Mouse (Mus musculus): ENCODE results near the gene Slc27a4. TPM values are rescaled to one million over a fixed set of nuclear protein-coding genes. Genes with fewer than 3 reads are reported as not detected.

The Slc27a4 gene
- polyA plus RNA-seq, 1 experiment = 49.7 TPM

DNA sequence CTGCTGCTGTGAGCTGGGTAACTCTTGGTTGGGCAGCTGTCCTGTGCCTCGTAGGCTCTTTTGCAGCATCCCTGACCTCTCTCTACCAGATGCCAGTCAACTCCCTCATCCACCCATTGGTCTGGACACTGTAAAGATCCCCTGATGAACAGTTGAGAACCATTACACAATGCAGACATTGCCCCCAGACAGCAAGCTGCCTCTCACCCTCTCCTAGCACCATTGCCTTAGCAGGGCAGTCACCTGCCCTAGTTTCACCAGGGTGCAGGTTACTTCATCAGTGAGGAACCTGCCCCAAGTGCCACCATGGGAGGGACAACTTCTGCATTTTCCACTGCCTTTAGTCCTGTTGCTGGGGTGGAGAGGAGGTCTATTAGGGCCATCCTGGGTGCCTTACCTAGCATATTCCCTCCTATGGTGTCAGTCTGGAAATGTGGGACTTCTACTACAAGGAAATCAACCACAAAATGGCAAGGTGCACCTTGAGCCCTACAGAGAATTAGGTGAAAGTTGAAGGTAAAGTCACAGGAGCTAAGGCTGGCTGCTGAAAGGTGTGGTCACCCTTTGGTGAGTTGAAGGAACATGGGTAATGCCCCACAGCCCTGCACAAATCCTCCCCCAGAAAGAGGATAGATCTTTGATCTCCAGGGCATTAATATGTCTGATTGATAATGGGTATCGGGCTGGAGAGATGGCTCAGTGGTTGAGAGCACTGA is 9.5 kb upstream of the Slc27a4 start:
- Histone ChIP-seq H3K4me1 (ENCODE audit: control insufficient read depth, insufficient read depth, low read length) (0 out of 2 replicates have a peak, but pooled peaks cover 3% of the 10 kb centered on the region), H3K4me3 (ENCODE audit: insufficient read depth, low read depth, low read length) (no peak overlapping the region), H3K36me3 (ENCODE audit: control insufficient read depth, insufficient read depth, low read length) (no peaks in the 10 kb centered on the region), H3K27me3 (replicated peaks; ENCODE audit: control insufficient read depth, insufficient read depth, low read length) (no peaks in the 10 kb centered on the region), H3K27ac (ENCODE audit: insufficient read depth, low read depth, low read length) (no peak overlapping the region)
- TF ChIP-seq POLR2A (IDR thresholded peaks at IDR 0.05; ENCODE audit: low read depth, low read length) (no peak), CTCF (conservative IDR thresholded peaks at IDR 0.05; ENCODE audit: insufficient read depth, insufficient read length, low read depth, low read length) (no peak)
- 89% methylated on average over 2 of the region's 2 CpGs for WGBS
- DNase-seq = no peak

DNA sequence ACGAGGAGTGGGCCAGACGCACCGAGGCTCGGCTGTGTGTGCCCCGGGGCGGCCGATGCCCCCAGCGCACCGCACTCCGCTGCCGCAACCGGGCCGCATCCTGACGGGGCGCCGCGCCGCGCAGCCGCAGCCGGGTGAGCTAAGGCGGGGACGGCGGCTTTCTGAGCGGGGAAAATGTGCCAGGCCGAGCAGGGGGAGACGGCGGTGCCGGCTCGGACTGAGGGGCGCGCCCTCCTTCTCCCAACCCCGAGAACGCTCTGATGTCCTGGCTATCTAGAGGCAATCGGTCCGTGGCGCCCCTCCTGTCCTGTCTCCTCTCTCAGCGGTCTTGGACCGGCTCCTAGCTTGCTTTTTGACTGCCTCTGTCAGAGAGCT is 380 bp downstream of the Slc27a4 start:
- DNase-seq = no peak
- TF ChIP-seq CTCF (conservative IDR thresholded peaks at IDR 0.05; ENCODE audit: insufficient read depth, insufficient read length, low read depth, low read length) = no peak
- no peak for TF ChIP-seq POLR2A (IDR thresholded peaks at IDR 0.05; ENCODE audit: low read depth, low read length)
- peak overlapping the region; percentile 96 for H3K4me3 ChIP-seq (ENCODE audit: insufficient read depth, low read depth, low read length)
- H3K4me1 ChIP-seq (ENCODE audit: control insufficient read depth, insufficient read depth, low read length) = peaks cover 7% of the 10 kb centered on the region; the same call in 1 of the 2 replicates
- H3K27me3 ChIP-seq (replicated peaks; ENCODE audit: control insufficient read depth, insufficient read depth, low read length) = no peaks in the 10 kb centered on the region
- H3K27ac ChIP-seq (ENCODE audit: insufficient read depth, low read depth, low read length) = peak overlapping the region; percentile 26; the same call in 1 of the 2 replicates
- under 1% methylated on average over 39 of the region's 39 CpGs for WGBS
- H3K36me3 ChIP-seq (ENCODE audit: control insufficient read depth, insufficient read depth, low read length) = no peaks in the 10 kb centered on the region

DNA sequence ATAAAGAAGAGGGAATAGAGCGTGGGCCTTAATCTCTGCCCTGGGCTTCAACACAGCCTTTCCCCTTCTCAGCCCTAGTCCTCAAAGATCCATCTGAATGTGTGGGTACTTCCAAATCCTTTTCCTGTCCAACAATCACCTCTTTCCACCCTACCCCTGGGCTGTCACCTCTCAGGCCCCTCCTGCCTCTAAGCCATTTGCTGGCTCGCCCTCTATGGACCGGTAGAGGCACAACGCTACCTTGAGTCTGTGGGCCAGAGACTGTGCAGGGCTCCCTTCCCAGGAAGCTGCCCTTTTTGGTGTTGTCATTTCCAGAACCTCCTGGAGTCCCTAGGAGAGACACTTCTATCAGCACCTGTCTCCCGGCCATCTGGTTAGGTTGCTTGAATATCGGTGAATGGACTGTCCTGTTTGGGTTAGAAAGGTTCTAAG is 982 bp downstream of the Slc27a4 start:
- Histone ChIP-seq H3K4me3 (ENCODE audit: insufficient read depth, low read depth, low read length) (peak overlapping the region; percentile 96), H3K27me3 (replicated peaks; ENCODE audit: control insufficient read depth, insufficient read depth, low read length) (no peaks in the 10 kb centered on the region), H3K36me3 (ENCODE audit: control insufficient read depth, insufficient read depth, low read length) (no peaks in the 10 kb centered on the region), H3K27ac (ENCODE audit: insufficient read depth, low read depth, low read length) (0 out of 2 replicates have a peak overlapping the region, but pooled peaks have one; percentile 26), H3K4me1 (ENCODE audit: control insufficient read depth, insufficient read depth, low read length) (peaks cover 7% of the 10 kb centered on the region; the same call in 1 of the 2 replicates)
- DNase-seq = peak; percentile 44
- TF ChIP-seq POLR2A (IDR thresholded peaks at IDR 0.05; ENCODE audit: low read depth, low read length) (no peak), CTCF (conservative IDR thresholded peaks at IDR 0.05; ENCODE audit: insufficient read depth, insufficient read length, low read depth, low read length) (peak; percentile 52; the same call in 1 of the 2 replicates)
- WGBS = 32% methylated on average over 6 of the region's 6 CpGs

DNA sequence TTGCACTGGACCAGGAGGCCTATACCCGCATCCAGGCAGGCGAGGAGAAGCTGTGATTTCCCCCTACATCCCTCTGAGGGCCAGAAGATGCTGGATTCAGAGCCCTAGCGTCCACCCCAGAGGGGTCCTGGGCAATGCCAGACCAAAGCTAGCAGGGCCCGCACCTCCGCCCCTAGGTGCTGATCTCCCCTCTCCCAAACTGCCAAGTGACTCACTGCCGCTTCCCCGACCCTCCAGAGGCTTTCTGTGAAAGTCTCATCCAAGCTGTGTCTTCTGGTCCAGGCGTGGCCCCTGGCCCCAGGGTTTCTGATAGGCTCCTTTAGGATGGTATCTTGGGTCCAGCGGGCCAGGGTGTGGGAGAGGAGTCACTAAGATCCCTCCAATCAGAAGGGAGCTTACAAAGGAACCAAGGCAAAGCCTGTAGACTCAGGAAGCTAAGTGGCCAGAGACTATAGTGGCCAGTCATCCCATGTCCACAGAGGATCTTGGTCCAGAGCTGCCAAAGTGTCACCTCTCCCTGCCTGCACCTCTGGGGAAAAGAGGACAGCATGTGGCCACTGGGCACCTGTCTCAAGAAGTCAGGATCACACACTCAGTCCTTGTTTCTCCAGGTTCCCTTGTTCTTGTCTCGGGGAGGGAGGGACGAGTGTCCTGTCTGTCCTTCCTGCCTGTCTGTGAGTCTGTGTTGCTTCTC is 13.4 kb downstream of the Slc27a4 start:
- TF ChIP-seq CTCF (conservative IDR thresholded peaks at IDR 0.05; ENCODE audit: insufficient read depth, insufficient read length, low read depth, low read length) (no peak), POLR2A (IDR thresholded peaks at IDR 0.05; ENCODE audit: low read depth, low read length) (no peak)
- no peak overlapping the region for H3K27ac ChIP-seq (ENCODE audit: insufficient read depth, low read depth, low read length)
- no peaks in the 10 kb centered on the region for H3K27me3 ChIP-seq (replicated peaks; ENCODE audit: control insufficient read depth, insufficient read depth, low read length)
- no peaks in the 10 kb centered on the region; the same call in none of the 2 replicates for H3K36me3 ChIP-seq (ENCODE audit: control insufficient read depth, insufficient read depth, low read length)
- WGBS = 84% methylated on average over 11 of the region's 11 CpGs
- no peak overlapping the region for H3K4me3 ChIP-seq (ENCODE audit: insufficient read depth, low read depth, low read length)
- no peak for DNase-seq
- no peaks in the 10 kb centered on the region; the same call in 1 of the 2 replicates for H3K4me1 ChIP-seq (ENCODE audit: control insufficient read depth, insufficient read depth, low read length)

DNA sequence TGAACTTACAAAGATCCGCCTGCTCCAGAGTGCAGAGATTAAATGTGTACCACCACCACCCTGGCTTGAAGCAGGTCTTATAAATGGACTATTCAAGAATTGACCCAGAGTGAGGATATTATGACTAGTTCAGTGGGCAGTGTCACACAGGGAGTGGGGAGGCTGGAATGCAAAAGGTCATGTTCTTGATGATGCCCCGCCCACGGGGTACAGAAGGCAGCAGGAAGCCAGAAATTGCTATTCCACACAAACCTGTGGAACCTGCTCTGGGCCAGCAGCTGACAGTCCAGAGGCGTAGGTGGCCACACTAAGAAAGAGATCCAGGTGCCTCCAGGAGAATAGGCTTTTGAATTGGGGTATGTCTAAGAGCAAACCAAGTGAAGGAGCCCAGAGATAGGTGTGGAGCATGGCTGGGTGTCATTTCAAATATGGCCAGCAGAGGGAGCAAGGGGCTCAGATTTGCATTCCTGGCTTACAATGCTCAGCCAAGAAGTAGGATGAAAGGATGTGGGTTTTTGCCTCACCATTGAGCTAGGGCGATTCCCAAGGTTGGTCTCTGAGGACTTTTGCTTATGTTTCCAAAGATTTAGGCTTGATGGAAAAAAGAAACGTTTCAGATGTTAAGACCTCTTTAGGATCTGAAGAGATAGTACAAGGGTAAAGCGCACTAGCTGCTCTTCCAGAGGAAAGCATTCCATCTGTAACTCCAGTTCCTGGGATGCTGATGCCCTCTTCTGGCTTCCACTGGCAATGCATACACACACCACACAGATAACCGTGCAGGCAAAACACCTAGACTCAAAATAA is 15.2 kb downstream of the Slc27a4 start:
- Histone ChIP-seq H3K4me3 (ENCODE audit: insufficient read depth, low read depth, low read length) (no peak overlapping the region), H3K27ac (ENCODE audit: insufficient read depth, low read depth, low read length) (no peak overlapping the region), H3K4me1 (ENCODE audit: control insufficient read depth, insufficient read depth, low read length) (no peaks in the 10 kb centered on the region; the same call in 1 of the 2 replicates), H3K36me3 (ENCODE audit: control insufficient read depth, insufficient read depth, low read length) (no peaks in the 10 kb centered on the region; the same call in none of the 2 replicates), H3K27me3 (replicated peaks; ENCODE audit: control insufficient read depth, insufficient read depth, low read length) (no peaks in the 10 kb centered on the region)
- TF ChIP-seq CTCF (conservative IDR thresholded peaks at IDR 0.05; ENCODE audit: insufficient read depth, insufficient read length, low read depth, low read length) = peak; percentile 92
- TF ChIP-seq POLR2A (IDR thresholded peaks at IDR 0.05; ENCODE audit: low read depth, low read length) = no peak
- WGBS = 26% methylated on average over 8 of the region's 8 CpGs
- DNase-seq = peak; percentile 88

DNA sequence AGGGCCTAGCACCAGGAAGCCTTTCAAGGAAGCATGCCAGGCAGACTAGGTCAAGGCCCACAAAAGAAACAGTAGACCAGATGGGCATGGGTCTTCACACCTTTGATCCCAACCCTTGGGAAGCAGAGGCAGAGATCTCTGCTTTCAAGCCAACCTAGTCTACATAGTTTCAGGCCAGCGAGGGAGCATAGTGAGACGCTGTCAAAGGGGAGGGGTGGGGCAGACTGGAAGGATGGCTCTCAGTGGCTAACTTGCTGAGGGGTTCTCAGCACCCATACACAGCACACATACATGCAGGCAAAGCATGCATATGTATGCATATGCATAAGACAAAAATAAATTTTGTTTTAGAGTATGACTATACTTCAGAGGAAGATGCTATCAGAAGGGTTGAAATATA is 16.9 kb downstream of the Slc27a4 start:
- 43% methylated on average over 2 of the region's 2 CpGs for WGBS
- Histone ChIP-seq H3K27ac (ENCODE audit: insufficient read depth, low read depth, low read length) (no peak overlapping the region), H3K27me3 (replicated peaks; ENCODE audit: control insufficient read depth, insufficient read depth, low read length) (no peaks in the 10 kb centered on the region), H3K4me1 (ENCODE audit: control insufficient read depth, insufficient read depth, low read length) (no peaks in the 10 kb centered on the region; the same call in 1 of the 2 replicates), H3K4me3 (ENCODE audit: insufficient read depth, low read depth, low read length) (no peak overlapping the region), H3K36me3 (ENCODE audit: control insufficient read depth, insufficient read depth, low read length) (no peaks in the 10 kb centered on the region)
- TF ChIP-seq POLR2A (IDR thresholded peaks at IDR 0.05; ENCODE audit: low read depth, low read length) (no peak), CTCF (conservative IDR thresholded peaks at IDR 0.05; ENCODE audit: insufficient read depth, insufficient read length, low read depth, low read length) (no peak)
- DNase-seq = no peak

Data from kidney, adult 2 months (tissue).